Mouse (Mus musculus) adrenal gland (tissue): Measurements from ENCODE around the gene Nsmce1.

Experiments
- intact Hi-C: fragments of 180-260 bp; cut with DNase I; formaldehyde crosslinking; loops from one replicate; pipeline ENCODE4 v1.15.1; 2025
- long read RNA-seq, 2 experiments: library from polyadenylated mRNA; unstranded; transcript quantifications; one replicate each; pipeline ENCODE4 v2.0.0; 2020; ENCODE audit warnings: borderline replicate concordance in 1 of 2; ENCODE audit not compliant: insufficient replicate concordance in 1 of 2

The Nsmce1 gene
- long read RNA-seq, experiment 1, transcript Nsmce1-201 (8 exons, 1,120 nt), result major isoform, 92 of 133 reads
- long read RNA-seq, experiment 1, partial matches to known transcripts, result 29 of 133 reads
- long read RNA-seq, experiment 1, other reads (novel, unspliced or antisense), result 12 of 133 reads
- long read RNA-seq, experiment 2, transcript Nsmce1-201 (8 exons, 1,120 nt), result major isoform, 92 of 126 reads
- long read RNA-seq, experiment 2, partial matches to known transcripts, result 21 of 126 reads
- long read RNA-seq, experiment 2, other reads (novel, unspliced or antisense), result 13 of 126 reads

GRCm38 (mm10) chr7:125490947-125491735 is at the start of gene Nsmce1:
Gene Nsmce1 (minus strand): TSS chr7:125491596.
- intact Hi-C loops, result no loop called here

- intact Hi-C loops, result no loop called here
These were observed 49.6 kb upstream of the Nsmce1 start for GRCm38 (mm10) chr7:125541026-125541425.

GRCm38 (mm10) chr7:125539351-125539750 is 48.0 kb upstream of the Nsmce1 start:
- intact Hi-C loops, result no loop called here

- intact Hi-C loops, result no loop called here
These were observed 36.6 kb upstream of the Nsmce1 start for GRCm38 (mm10) chr7:125527901-125528580.

GRCm38 (mm10) chr7:125527186-125527585 is 35.8 kb upstream of the Nsmce1 start:
- intact Hi-C loops, result no loop called here

GRCm38 (mm10) chr7:125523051-125523450 is 31.7 kb upstream of the Nsmce1 start:
- intact Hi-C loops, result no loop called here

GRCm38 (mm10) chr7:125519715-125520114 is 28.3 kb upstream of the Nsmce1 start:
- intact Hi-C loops, result no loop called here

GRCm38 (mm10) chr7:125517470-125517869 is 26.1 kb upstream of the Nsmce1 start:
- intact Hi-C loops, result no loop called here

GRCm38 (mm10) chr7:125516723-125517122 is 25.3 kb upstream of the Nsmce1 start:
- intact Hi-C loops, result no loop called here

- intact Hi-C loops, result no loop called here
These were observed 23.9 kb upstream of the Nsmce1 start for GRCm38 (mm10) chr7:125515081-125515853.

GRCm38 (mm10) chr7:125511852-125512251 is 20.5 kb upstream of the Nsmce1 start:
- intact Hi-C loops, result loop anchor here (5.0 kb wide), 1 partner anchor 35 kb away; no protein-coding TSS in a partner anchor

GRCm38 (mm10) chr7:125511432-125511831 is 20.0 kb upstream of the Nsmce1 start:
- intact Hi-C loops, result loop anchor here (5.0 kb wide), 1 partner anchor 36 kb away; no protein-coding TSS in a partner anchor

- intact Hi-C loops, result no loop called here
These were observed 15.9 kb upstream of the Nsmce1 start for GRCm38 (mm10) chr7:125507279-125507678.

GRCm38 (mm10) chr7:125505568-125505967 is 14.2 kb upstream of the Nsmce1 start:
- intact Hi-C loops, result no loop called here

- intact Hi-C loops, result no loop called here
These were observed 13.2 kb upstream of the Nsmce1 start for GRCm38 (mm10) chr7:125504618-125505017.

GRCm38 (mm10) chr7:125503374-125504092 is 12.1 kb upstream of the Nsmce1 start:
- intact Hi-C loops, result no loop called here

GRCm38 (mm10) chr7:125500879-125501278 is 9.5 kb upstream of the Nsmce1 start:
- intact Hi-C loops, result no loop called here

GRCm38 (mm10) chr7:125499927-125500868 is 8.8 kb upstream of the Nsmce1 start:
- intact Hi-C loops, result no loop called here

- intact Hi-C loops, result no loop called here
These were observed 4.6 kb upstream of the Nsmce1 start for GRCm38 (mm10) chr7:125495864-125496440.
